Mouse (Mus musculus) frontal cortex, postnatal 36 days (tissue): ENCODE measurements around the gene Trmt10b.
A peak's percentile ranks its signal among the peaks of the same experiment; 100 is the strongest.

Experiments
- DNase-seq, 2 experiments: peaks; one replicate each; pipeline ENCODE4 v3.0.0; 2022; ENCODE audit warnings: low spot score in 2 of 2

The Trmt10b gene

DNA sequence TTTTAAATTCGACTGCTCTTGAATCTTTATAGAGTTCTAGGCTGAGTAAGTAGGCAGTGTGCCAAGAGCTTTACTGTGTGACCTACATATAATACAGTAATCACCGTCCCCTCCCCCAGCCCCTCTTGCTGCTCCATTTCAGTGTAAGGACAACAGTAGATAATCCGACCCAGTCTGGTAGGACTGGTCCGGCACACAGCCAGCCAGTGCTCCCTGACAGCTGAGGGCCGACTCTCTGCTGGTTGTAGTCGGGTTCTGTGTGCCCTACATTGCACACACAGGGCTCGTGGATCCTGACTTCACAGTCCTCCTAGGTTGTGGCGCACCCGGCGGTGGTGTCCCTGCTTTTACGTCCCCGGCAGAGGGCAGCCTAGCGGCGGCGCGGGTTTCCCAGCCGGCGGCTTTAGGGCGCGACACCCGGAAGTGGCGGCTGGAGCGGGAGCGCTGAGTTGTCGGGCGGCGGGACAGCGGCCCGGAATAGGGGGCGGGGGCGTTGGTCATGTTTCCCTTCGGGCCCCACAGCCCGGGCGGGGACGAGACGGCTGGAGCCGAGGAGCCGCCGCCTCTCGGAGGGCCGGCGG lies 44.8 kb downstream of the Trmt10b start, which contains the start of gene Dcaf10:
Gene Dcaf10 (plus strand): TSS at position 433 of the 581 bp plus-strand sequence.
- peak; percentile 93 to 94 for DNase-seq

DNA sequence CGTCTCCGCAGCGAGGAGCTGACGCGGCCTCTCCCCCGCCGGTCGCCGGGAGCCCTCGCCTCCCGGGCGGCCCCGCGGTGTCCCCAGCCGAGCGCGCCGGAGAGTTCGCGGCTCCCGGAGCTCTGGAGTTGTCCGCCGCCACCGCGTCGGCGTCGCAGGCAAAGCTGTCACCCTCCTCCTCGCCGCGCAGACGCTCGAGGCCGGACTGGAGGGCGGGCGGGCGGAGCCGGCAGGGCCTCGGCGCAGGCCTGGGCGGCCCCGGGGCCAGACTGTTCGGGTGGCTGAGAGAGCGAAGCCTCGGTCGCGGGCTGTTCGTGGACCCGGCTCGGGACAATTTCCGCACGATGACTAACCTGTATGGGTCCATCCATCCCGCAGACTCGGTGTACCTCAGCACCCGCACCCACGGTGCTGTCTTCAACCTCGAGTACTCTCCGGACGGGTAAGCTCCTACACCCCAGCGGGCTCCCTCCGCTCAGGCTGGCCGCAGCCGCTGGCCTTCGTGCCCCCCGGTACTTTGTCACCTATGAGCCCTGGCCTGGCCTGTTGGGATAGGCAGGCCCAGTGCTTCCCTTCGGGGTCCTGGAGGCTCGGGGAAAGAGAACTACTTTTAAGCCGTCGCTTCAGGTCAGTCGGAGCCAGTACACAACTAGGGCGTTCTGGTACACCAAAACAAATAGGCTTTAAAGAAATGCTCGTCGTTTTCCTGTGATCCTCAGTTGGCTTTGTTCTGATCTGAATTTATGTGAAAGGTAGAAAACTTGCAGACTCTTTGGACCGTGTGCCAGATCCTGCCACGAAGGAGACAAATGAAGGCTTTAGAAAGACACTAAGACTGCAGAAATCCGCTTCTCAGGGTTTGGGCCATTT lies 45.6 kb downstream of the Trmt10b start, which contains the start of gene Exosc3:
Gene Exosc3 (minus strand): TSS at position 447 of the 870 bp plus-strand sequence.
- peak; percentile 33 to 51 for DNase-seq

DNA sequence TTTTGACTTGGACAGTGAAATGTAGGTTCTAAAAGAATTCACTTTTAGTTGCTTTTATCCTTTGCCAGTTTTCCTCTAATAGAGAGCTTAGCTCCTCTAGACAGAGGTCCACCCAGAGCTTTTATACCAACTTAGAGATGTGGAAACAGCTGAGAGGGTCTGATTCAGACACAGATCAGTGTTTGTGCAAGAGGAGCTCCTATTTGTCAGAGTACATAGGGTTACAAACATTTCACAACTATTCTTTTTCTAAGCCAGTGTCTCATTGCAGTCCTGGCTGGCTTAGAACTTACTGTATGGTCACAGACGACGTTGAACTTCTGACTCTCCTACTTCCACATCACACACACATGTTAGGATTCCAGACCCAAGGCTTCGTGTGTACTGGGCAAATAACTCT lies 59.7 kb downstream of the Trmt10b start:
- DNase-seq, result no peak
